Mouse (Mus musculus) E14TG2a.4 (cell line): Measurements from ENCODE around the gene Majin.

Experiments
- CTCF ChIP-seq: conservative IDR thresholded peaks from 2 replicates; pipeline ENCODE4 v1.5.1; 2014; ENCODE audit warnings: low read length
- NANOG ChIP-seq: IDR thresholded peaks from 2 replicates; pipeline ENCODE4 v1.6.1; 2014; ENCODE audit warnings: borderline replicate concordance, low read length, mixed read lengths

- TF ChIP-seq CTCF, result no peak
- TF ChIP-seq NANOG, result no peak
Measured at GRCm38 (mm10) chr19:6238740-6239139, 54.6 kb downstream of the Majin start.
